In genomic region chr5:105545126-105545525, GRCm38 (mm10) we compare ENCODE assay signal across 19 mouse cellular contexts.
"Had no signal": no experiment of that assay in that cellular context is flagged by ENCODE, and none has a peak within 500 bp of the region (broad histone marks: within the 10 kb centered on the region; RNA-seq: fewer than 3 reads in every experiment).

No protein-coding gene starts in this region.

- H3K27me3 ChIP-seq: kidney, embryonic 15.5 days; liver, embryonic 13.5 days; neural tube, embryonic 12.5 days; neural tube, embryonic 15.5 days had no signal

- H3K9me3 ChIP-seq: kidney, embryonic 15.5 days; liver, embryonic 13.5 days; neural tube, embryonic 12.5 days; neural tube, embryonic 15.5 days had no signal

- H3K36me3 ChIP-seq: neural tube, embryonic 12.5 days had no signal

- H3K9ac ChIP-seq: kidney, embryonic 15.5 days; liver, embryonic 13.5 days; lung, embryonic 14.5 days; neural tube, embryonic 12.5 days; neural tube, embryonic 15.5 days had no signal

- H3K4me3 ChIP-seq: kidney, embryonic 15.5 days; left cerebral cortex, adult 2 months; liver, embryonic 13.5 days; neural tube, embryonic 12.5 days; neural tube, embryonic 15.5 days had no signal

- ATAC-seq: lung, postnatal 0 days had no signal

- H3K4me1 ChIP-seq: kidney, embryonic 15.5 days; liver, embryonic 13.5 days; neural tube, embryonic 12.5 days; neural tube, embryonic 15.5 days had no signal

- DNase-seq: kidney, adult 8-10 months; kidney, postnatal 10 days; kidney, postnatal 36 days; layer of hippocampus, postnatal 36 days; liver, embryonic 13.5 days; lung, embryonic 14.5 days; midbrain, embryonic 14.5 days; retina, postnatal 1 day; right cerebral cortex, postnatal 25 days; thymus, adult 2 months; thymus, postnatal 14 days; thymus, postnatal 4 days had no signal

- H3K27ac ChIP-seq: kidney, embryonic 15.5 days; left cerebral cortex, adult 2 months; liver, embryonic 13.5 days; macrophage; neural tube, embryonic 12.5 days; neural tube, embryonic 15.5 days; stomach, postnatal 0 days had no signal
